Mouse (Mus musculus) CD4-positive, CD25-positive, alpha-beta regulatory T cell, adult 4 months (primary cell): ENCODE measurements around the gene Drap1. TPM values are rescaled to one million over a fixed set of nuclear protein-coding genes. Genes with fewer than 3 reads are reported as not detected.

Experiments used
- ATAC-seq: one replicate; pipeline ENCODE4 v1.8.0; 2017
- polyA plus RNA-seq, 2 experiments: library from polyadenylated mRNA; unstranded; fragments of 100-300 nt; shearing (Covaris generic); gene quantifications; one replicate each; pipeline ENCODE4 v1.2.1; 2017

The Drap1 gene
- polyA plus RNA-seq, 2 experiments from 2014 or later: 56.0 to 57.2 TPM

- no peak for ATAC-seq
These were observed 50.0 kb downstream of the Drap1 start for GRCm38 (mm10) chr19:5374748-5375147.

GRCm38 (mm10) chr19:5374177-5374576 is 50.6 kb downstream of the Drap1 start:
- no peak for ATAC-seq

Other genes with a start within 250 kb of the Drap1 start
- 10 to 100 TPM; 16.5 to 21.9 TPM for gene Pacs1, start 151.9 kb downstream of the Drap1 start, polyA plus RNA-seq
- 100 to 1,000 TPM; 341 to 465 TPM for gene Sf3b2, start 129.5 kb downstream of the Drap1 start, polyA plus RNA-seq
- under 1 TPM in 1 of 2 experiments, not detected in 1; 0.15 TPM for gene Gal3st3, start 126.6 kb downstream of the Drap1 start, polyA plus RNA-seq
- gene Catsper1, start 89.2 kb downstream of the Drap1 start, polyA plus RNA-seq: not detected
- gene Cst6, start 75.4 kb downstream of the Drap1 start, polyA plus RNA-seq: 1 to 10 TPM; 2.7 to 3.2 TPM
- gene Eif1ad, start 58.2 kb downstream of the Drap1 start, polyA plus RNA-seq: 10 to 100 TPM; 46.1 to 57.1 TPM
- gene Banf1, start 57.8 kb downstream of the Drap1 start, polyA plus RNA-seq: 100 to 1,000 TPM; 246 to 256 TPM
- 10 to 100 TPM; 18.1 to 30.1 TPM for gene Sart1, start 36.3 kb downstream of the Drap1 start, polyA plus RNA-seq
- gene Tsga10ip, start 22.5 kb downstream of the Drap1 start, polyA plus RNA-seq: not detected
- 10 to 100 TPM; 20.8 to 28.7 TPM for gene AI837181, start 165 bp upstream of the Drap1 start, polyA plus RNA-seq
- gene Fosl1, start 22.6 kb upstream of the Drap1 start, polyA plus RNA-seq: not detected
- gene Ccdc85b, start 32.9 kb upstream of the Drap1 start, polyA plus RNA-seq: under 1 TPM; 0.48 to 0.83 TPM
- gene Fibp, start 35.6 kb upstream of the Drap1 start, polyA plus RNA-seq: 100 to 1,000 TPM in 1 of 2 experiments, 10 to 100 TPM in 1; 86.2 to 159 TPM
- 100 to 1,000 TPM; 136 to 191 TPM for gene Ctsw, start 43.5 kb upstream of the Drap1 start, polyA plus RNA-seq
- 1 to 10 TPM; 1.5 to 4.6 TPM for gene Efemp2, start 49.0 kb upstream of the Drap1 start, polyA plus RNA-seq
- gene Mus81, start 63.4 kb upstream of the Drap1 start, polyA plus RNA-seq: 10 to 100 TPM; 44.8 to 51.5 TPM
- gene Cfl1, start 65.5 kb upstream of the Drap1 start, polyA plus RNA-seq: 1,000 to 10,000 TPM; 1,977 to 2,151 TPM
- gene 1700020D05Rik, start 78.8 kb upstream of the Drap1 start, polyA plus RNA-seq: not detected
- 10 to 100 TPM; 20.2 to 23.6 TPM for gene Snx32, start 85.6 kb upstream of the Drap1 start, polyA plus RNA-seq
- not detected for gene Ovol1, start 135.7 kb upstream of the Drap1 start, polyA plus RNA-seq
- gene Ap5b1, start 143.0 kb upstream of the Drap1 start, polyA plus RNA-seq: 1 to 10 TPM; 3.8 to 7.4 TPM
- 100 to 1,000 TPM in 1 of 2 experiments, 10 to 100 TPM in 1; 55.0 to 102 TPM for gene Rnaseh2c, start 176.9 kb upstream of the Drap1 start, polyA plus RNA-seq
- 10 to 100 TPM; 38.8 to 84.9 TPM for gene Kat5, start 185.3 kb upstream of the Drap1 start, polyA plus RNA-seq
- gene Rela, start 212.5 kb upstream of the Drap1 start, polyA plus RNA-seq: 100 to 1,000 TPM; 111 to 174 TPM
- 10 to 100 TPM; 19.0 to 25.6 TPM for gene Sipa1, start 238.7 kb upstream of the Drap1 start, polyA plus RNA-seq